Mouse (Mus musculus) adrenal gland (tissue): ENCODE measurements around the gene Fnbp1.

Source experiments
- intact Hi-C: fragments of 180-260 bp; cut with DNase I; formaldehyde crosslinking; loops from one replicate; pipeline ENCODE4 v1.15.1; 2025

The Fnbp1 gene

DNA sequence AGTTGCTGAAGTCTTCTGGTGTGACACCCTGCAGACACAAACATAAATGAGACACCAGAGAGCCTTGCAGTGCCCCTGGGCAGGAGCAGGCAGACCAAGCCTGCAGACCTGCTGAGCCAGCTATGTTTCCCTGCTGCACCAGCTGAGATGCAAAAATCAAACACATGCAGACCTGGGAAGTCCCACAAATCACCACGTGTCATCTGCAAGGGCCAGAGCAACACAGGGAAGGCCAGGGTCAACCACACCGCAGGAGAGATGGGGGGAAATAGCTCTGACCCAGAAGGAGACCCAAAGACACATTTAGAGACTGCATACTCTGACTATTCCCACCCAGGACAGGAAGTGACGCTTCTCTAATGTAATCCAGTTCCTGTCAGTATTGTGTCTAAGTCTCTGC, 101.3 kb downstream of the Fnbp1 start:
- intact Hi-C loops, result no loop called here

DNA sequence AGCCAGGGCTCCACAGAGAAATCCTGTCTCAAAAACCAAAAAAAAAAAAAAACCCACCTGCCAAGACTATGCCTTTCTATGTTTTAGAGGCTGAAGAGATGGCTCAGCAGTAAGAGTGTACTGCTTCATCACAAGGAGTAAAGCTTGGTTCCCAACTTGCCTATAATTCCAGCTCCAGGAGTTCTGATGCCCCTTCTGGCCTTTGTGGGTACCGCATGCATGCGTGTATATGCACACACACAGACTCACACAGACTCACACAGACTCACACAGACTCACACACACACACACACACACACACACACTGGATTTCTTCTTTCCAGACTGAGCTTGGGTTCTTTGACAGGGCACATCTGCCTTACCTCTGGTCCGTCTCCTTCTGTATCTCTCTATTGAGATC, 101.8 kb downstream of the Fnbp1 start:
- intact Hi-C loops, result no loop called here

DNA sequence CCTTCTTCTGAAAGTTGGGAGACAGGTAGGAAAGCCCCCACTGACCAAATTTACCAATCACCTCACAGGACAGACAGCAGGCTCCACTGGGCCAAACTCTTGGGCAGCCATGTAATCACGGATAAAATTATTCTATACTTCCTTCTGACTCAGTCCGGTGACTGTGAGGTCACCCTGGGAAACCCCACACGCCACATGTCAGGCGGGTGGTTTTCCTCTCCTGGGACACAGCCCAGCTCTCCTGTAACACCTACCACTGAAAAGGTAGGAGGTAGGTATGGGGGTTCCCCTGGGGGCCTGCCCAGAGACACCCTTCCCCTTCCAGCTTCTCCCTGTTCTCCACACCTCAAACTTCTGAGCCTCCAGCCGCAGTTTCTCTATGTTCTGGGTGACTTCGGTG, 105.0 kb downstream of the Fnbp1 start:
- intact Hi-C loops, result no loop called here

DNA sequence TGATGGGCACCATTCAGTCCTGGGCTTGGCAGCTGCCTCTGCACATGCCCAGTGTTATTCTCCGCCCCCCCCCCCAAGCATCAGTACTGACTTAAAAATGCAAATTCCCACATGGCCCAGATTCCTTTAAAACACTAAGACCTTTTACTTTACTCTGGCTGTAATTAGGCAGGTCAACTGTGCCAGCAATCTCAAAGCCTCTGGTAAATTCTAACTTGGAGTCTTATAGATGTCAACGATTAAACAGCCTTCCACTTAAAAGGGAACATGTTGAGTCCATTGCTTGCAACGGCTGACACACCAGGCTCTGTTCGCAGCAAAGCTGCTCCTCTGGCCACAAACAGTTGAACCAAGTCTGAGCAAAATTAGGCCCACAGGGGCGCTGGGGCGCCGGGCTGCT, 109.8 kb downstream of the Fnbp1 start:
- intact Hi-C loops, result no loop called here

DNA sequence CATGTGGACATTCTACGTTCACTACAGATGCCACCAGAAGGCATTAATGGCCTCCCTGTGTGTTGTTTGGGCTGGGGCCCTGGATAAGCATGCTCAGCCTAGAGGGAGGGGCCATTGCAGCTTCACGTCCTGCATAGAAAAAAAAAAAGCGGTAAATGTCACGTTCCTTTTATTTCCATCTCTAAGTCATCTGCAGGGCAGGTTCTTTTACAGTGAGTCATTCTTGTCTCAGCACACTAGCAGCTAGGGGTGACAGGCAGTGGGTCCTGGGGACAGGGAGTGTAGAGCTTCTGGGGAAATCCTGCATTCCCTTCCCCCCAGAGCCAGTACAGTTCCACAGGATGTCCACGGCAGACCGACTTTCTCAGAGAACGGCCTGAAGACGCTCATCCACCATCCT, 115.2 kb downstream of the Fnbp1 start:
- intact Hi-C loops, result loop anchor here (10.0 kb wide), 1 partner anchor 268 kb away; no protein-coding TSS in a partner anchor

DNA sequence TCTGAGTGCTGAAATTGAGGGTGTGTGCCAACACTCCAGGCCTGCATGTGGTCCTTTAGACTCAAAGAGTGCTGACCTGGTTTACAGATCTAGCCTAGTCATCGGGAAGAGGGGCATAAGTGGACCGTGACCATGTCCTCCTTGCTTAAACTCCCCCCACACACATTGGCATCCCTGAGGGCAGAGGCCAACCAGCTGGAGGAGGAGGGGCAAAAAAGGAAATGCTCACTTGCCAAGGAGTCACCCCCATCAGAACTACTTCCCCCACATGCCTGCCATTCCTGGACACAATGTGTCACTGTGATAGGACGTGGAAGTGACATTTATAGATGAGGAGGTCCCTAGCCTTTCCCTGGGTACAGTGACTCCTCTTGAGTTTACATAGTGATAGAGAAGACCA, 116.3 kb downstream of the Fnbp1 start:
- intact Hi-C loops, result loop anchor here (10.0 kb wide), 1 partner anchor 269 kb away; no protein-coding TSS in a partner anchor

DNA sequence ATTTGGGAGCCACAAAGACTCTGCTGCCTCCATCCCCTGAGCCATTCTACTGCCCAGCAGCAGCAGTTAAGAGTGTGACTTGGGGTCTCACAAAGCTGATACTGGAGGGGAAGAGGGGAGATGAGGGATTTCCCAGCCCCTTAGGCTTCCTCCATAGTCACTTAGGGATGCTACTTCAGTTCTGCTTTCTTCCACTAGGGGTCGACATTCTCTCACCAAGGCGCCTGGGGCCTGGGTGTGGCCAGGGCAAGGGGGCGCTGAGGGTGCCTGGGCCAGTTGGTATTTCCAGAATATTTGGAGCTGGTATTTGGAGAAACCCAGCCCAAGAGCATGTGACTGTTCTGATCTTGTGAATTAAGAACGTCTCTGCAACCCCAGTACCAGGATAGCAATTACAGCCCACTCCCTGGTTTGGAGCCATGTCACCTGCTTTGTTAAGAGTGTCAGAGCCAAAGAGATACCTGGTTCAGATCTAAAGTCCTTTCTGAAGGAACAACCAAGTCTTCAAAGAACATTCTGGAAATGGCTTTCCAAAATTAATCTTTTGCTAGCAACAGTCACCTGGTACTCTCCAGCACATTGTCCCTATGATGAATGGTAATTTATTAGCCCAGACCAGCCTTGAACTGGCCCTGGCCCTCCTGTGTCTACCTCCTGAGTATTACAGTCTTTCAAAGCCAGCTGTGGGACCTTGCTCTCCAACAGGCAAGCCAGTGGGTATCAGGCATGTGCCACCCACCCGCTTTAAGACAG, 117.0 kb downstream of the Fnbp1 start:
- intact Hi-C loops, result loop anchor here (5.0 to 10.0 kb wide), 2 partner anchors 128 to 270 kb away; partner anchors contain the start of gene Gpr107

DNA sequence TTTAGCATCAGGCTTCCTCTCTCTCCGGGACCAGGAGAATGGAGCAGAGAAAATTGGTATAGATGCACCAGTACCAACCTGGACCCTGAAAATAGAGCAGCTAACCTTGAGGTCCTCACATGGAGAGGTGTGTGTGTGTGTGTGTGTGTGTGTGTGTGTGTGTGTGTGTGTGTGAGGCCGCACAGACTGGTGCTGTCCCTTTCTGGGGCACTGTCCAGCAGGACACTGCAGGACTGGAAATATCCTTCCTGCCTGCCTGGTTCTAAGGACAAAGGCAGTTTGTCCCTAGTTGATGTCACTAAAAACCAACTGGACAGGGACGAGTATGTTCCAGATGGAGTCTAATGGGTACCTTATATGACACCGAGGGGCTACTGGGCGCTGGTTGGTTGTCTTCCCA, 117.9 kb downstream of the Fnbp1 start:
- intact Hi-C loops, result loop anchor here (5.0 to 10.0 kb wide), 2 partner anchors 128 to 271 kb away; partner anchors contain the start of gene Gpr107

DNA sequence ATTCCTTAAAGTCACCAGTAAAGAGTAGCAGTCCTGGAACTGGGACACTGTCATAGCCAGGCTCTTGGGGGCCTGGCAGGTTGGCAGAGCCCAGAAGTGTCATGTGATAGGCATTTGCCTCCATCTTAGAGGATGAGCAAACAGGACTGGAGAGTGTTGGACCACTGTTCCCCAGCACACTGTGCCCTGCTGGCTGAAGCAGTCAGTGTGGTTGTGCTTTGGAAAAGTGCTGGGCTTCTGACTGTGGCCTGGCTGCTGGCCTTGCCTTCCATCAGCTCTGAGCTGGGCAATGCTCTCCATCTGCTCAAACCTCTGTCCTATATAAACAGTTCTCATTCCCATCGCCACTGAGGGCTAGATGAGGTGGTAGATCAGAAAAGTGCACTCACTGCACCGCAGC, 121.6 kb downstream of the Fnbp1 start:
- intact Hi-C loops, result loop anchor here (5.0 to 10.0 kb wide), 2 partner anchors 132 to 275 kb away; partner anchors contain the start of gene Gpr107

DNA sequence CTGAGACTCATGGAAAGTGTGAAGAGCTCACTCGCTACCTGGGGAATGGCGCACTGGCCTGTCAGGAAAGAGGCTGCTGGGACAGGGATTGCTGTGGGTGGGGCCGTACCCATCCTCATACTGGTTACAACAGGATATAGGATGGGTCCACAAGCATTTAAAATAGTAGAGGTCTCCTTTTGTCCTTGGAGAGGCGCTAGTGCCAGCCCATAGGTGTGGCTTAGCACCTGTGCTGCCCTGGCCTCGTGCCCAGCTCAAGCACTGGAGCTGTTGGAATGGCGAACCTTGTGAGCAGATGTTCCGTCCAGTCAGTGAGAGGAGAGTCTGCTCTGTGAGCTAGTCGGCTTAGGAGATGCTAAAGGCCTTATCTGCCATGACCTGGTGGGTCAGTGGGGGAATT, 122.8 kb downstream of the Fnbp1 start:
- intact Hi-C loops, result no loop called here

DNA sequence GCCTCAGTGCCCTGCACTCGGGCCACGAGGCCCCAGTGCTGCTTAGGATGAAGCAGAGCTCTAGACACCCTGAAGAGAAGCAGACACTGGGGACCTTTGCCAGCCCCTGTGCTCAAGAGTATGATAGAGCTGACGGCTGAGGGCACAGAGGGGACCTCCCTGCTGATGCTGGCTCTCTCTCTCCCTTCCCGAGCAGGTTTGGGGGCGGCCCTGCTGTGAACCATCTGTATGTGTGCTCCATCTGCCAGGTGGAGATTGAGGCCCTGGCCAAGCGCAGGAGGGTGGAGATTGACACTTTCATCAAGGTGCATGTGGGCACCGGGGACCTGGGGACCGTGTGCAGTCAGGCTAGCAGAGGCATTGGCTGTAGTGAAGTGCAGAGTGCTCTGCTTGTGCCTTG, 123.3 kb downstream of the Fnbp1 start:
- intact Hi-C loops, result no loop called here

DNA sequence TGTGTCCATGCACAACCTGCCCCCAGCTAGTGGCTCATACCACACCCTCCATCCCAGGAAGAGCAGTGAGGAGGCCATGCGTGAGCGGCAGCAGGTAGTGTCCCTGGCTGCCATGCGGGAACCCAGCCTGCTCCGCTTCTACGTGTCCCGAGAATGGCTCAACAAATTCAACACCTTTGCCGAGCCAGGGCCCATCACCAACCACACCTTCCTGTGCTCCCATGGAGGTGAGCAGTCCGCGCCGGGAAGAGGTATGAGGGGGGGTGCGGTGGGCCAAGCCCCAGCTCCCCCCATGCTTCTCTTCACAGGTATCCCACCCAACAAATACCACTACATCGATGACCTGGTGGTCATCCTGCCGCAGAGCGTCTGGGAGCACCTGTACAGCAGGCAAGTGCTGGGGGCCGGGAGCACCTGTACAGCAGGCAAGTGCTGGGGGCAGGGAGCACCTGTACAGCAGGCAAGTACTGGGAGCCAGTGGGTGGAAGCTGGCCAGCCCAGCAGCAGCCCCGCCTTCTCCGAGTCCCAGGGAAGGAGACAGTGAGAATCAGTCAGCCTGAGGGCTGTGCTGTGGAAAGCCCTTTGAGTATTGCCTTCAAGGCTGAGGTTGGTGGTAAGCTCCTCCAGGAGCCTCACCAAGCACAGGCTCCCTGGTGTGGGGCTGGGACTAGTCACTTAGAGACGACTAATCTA, 124.0 kb downstream of the Fnbp1 start:
- intact Hi-C loops, result no loop called here

DNA sequence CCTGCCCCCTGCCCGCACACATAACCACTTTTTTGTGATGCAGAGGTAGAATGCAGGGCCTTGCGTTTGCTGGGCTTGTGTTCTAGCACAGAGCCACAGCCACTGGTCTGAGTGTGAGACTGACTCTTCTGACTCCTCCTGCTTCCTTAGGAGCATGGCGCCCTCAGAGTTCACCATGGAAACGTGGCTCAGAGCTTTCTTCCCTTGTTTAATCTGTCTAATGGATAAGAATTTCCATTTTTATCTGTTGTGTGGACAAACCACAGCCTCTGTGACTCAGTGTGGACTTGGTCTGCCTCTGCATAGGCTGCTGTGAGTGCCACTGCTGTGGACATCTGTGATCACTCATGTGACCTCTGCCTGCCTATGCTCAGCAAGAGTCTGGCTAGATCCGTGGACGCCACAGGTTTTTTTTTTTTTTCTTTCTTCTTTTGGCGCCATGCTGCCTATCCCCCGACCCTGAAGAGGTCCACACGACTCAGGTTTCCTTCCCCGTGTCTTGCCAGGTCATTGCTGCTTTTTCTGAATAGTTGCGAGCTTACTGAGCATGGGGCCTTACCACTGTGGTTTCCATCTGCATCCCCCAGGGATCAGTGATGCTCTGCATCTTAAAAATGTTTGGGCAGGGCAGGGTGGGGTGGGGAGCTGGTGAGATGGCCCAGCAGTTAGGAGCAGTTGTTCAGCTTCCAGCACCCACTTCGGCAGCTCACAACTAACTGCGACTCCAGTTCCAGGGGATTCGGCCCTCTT, 128.3 kb downstream of the Fnbp1 start:
- intact Hi-C loops, result no loop called here

DNA sequence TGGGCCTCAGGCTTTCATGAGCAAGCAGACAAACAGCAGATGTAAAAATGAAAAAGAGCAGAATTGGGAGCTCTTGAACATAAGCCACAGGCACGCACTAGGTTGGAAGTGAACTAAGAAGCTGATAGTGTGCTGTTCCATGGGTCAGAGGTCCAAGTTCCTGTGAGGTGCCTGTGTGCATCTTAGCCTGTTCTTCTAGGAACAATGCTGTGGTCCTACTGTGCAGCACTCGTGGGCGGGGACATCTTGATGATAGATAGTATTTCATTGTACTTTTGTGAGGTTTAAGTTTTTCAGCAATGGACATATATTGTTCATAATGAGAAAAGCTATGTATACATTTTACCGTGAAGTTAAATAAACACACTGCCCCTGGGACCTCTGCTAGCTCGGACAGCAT, 134.6 kb downstream of the Fnbp1 start:
- intact Hi-C loops, result no loop called here

DNA sequence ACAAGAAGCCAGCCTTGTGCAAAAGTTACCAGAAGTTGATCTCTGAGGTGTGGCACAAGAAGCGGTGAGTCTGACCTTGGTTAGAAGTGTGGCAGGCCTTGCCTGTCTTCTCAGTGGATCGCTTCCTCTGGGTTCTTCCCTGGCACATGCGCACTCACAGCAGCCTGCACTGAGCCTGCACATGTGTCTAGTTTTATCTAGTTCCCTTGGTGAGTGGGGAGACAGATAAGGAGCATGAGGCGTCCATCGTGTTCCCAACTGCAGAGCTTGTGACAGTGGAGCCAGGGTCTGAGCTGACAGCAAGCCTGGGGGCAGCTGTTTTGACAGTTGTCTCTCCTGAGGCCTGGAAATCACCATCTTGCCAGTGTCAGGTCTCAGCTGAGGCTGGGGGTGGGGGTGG, 135.4 kb downstream of the Fnbp1 start:
- intact Hi-C loops, result no loop called here

DNA sequence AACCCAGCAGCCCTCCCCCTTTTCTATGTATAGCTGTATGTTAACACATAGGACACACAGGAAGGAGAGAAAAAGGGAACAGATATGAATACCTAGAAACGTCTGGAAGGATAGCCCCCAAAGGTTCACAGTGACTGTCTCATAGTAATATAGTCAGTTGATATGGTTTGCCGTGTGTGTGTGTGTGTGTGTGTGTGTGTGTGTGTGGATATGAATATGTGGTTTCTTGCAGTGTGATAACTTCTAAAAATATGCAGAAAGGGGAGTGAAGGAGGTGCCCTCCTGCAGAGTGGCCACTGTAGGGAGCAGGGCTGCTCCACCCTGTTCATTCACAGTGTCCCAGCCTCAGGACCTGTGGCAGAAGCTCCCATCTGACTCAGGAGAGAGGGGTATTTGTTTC, 136.4 kb downstream of the Fnbp1 start:
- intact Hi-C loops, result no loop called here

DNA sequence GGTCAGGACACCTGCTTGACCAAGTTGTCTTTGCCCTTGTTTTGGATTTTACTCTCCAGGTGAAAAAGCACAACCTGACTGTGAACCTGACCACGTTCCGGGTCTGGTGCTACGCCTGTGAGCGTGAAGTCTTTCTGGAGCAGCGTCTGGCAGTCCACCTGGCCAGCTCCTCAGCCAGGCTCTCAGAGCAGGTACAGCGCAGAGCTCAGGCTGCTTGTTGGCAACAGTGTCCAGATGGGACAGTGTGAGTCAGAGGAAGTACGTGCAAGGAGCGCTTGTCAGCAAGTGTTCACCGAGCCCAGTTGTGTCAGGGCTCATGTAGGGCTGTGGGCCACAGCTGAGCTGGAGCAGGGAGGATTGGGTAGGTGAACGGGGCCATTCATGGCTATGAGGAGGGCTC, 139.0 kb downstream of the Fnbp1 start:
- intact Hi-C loops, result no loop called here

DNA sequence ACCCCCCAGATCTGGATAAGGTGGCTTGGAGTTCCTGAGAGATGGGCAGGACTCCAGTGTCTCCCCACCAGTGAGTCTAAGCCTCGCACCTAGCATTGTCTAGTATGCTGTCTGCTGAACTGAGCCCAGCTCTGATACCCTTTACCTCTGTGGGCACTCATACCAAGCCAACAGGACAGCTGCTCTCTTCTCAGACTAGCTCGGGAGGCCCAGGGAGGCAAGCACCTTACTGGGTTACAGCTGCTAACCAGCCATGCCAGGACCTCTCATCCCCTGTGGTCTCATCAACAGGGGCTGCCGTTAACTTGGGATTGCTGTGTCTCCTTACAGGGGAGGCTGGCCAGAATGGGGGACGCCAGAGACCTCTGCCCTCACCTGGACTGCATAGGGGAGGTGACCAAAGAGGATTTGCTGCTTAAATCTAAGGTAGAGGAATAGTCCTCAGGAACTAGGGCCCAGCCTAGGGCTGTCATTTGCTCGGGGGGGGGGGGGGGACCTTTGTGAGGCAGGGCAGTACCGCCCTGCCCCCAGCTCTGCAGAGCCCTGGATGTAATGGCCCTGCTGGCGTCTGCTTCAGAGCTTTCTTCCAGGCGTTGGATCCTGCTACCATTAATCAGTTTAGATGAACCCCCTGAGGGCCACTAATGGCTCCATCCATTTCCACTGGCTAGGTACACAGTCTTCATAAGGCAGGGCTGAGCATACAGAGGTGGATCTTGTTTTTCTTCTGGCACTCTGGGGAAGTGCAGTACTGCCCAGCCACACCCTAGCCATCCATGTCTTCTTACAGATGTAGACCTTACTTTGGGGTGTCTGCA, 143.2 kb downstream of the Fnbp1 start:
- intact Hi-C loops, result no loop called here

DNA sequence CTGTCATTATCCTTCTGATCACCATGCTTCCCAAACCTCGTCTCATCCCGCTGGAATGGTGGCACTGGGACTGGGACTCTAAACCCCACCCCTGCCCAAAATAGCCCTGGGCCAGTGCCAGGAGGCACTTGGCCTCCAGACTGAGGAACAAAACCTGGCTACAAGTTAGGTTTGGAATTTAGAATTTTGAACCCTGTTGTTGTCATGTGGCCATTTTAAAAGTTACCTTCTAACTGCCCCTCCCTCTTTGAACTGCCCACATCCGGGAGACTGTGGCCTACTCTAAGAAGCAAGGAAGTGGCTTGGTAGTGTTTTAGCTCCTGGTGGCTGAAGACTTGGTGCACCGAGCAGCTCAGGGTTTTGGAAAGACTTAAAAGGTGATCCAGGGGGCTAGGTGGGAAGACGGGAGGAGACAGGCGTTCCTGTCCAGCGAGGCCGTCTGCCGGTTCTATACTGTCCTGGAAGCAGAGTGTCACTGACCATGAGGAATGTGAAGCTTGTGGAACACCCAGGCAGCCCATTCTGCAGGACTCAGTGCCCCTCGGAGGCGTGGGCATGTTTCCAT, 146.3 kb downstream of the Fnbp1 start:
- intact Hi-C loops, result no loop called here

DNA sequence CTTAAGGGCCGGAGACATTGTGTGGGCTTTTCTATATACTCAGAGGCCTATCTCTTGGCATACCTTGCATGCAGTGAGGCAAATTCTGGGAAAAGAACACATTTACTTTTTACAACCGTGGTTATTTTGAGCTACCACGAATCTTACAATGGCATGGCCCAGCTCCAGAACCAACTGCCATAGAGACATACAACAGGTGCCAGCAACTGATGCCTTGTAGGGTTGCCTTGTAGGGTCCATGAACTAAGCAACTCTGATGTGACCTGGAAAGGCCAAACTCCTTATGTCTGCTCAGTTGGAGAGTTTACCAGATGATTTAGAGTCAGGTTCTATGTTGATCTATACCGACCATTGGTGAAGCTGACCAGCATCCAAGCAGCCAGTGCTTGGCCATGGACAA, 147.0 kb downstream of the Fnbp1 start:
- intact Hi-C loops, result no loop called here

DNA sequence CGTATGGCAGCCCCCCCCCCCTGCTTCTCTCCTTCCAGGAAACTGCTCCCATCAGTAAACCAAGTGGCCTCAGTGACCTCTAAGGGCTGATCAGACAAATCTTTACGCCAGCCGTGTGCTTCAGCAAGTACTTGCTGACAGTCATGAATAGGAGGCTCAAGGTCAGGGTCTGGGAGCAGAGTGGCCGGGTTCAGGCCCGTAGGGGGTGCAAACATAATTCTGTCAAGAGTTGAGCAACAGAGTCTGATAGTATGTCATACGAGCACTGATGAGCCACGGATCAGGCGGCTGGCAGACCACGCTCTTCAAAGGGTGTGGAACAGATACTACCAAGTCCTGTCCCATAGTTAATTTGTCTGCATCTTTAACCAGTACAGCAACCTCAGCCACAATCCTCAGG, 151.6 kb downstream of the Fnbp1 start:
- intact Hi-C loops, result no loop called here
